Comparison of ENCODE assay signal across 23 mouse cellular contexts in the genomic region with DNA sequence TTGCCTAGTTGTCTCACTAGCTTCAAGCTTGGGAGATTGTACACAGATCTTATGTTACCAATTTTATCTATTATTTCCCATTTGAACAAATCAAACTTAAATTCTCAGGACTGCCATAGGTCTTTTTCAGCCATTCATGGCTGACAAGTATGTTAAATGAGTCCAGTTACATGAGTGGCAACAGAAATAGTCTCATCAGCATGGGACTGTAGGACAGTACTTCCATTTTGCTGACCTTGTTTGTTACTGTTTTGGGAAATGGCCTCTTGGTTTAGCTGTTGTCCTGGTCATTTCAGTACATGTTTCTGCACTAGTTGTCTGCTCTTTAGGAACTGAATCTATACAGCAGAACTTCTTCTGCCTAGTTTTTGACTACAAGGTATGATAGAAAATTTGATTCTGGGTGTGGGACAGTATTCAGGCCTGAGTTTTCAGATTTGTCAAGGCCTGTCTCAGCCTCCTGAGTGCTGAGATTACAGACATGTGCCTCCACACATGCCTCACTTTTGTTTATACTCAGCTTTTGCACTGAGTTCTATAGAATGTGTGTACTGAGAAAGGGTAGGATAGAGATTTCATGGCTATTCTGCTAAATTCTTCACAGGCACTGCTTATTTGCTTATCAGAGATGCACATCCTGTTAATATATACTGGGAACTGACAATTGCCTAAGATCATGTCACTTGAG. TPM values are rescaled to one million over a fixed set of nuclear protein-coding genes. Genes with fewer than 3 reads are reported as not detected.
DNase-seq lines count a peak whose midpoint lies in the region; ATAC-seq and TF ChIP-seq lines count a peak whose summit lies in the region.
"Had no signal": no experiment of that assay in that cellular context is flagged by ENCODE, and none has a peak within 500 bp of the region (broad histone marks: within the 10 kb centered on the region; RNA-seq: fewer than 3 reads in every experiment).

No protein-coding gene starts in this region.

- dilution Hi-C loops in CH12.LX (cut with MboI; ENCODE audit: extremely low pct_ligation_motif_present, extremely low pct_unique_long_range_greater_than_20kb, low sequenced_read_pairs) = no loop called here

- no peak for ATAC-seq in liver, postnatal 0 days
- ATAC-seq: forebrain, embryonic 14.5 days; forebrain, embryonic 16.5 days; Patski had no signal

- H3K9me3 ChIP-seq in CH12.LX (replicated peaks; ENCODE audit: low read length) (no peaks in the 10 kb centered on the region), ES-Bruce4 (replicated peaks; ENCODE audit: control insufficient read depth, insufficient read depth, low read length, poor library complexity, severe bottlenecking) (no peaks in the 10 kb centered on the region)
- H3K9me3 ChIP-seq in liver, postnatal 0 days (ENCODE audit: low read length) = no peaks in the 10 kb centered on the region
- no peaks in the 10 kb centered on the region for H3K9me3 ChIP-seq in heart, embryonic 10.5 days
- H3K9me3 ChIP-seq: embryonic facial prominence, embryonic 10.5 days; embryonic facial prominence, embryonic 12.5 days; forebrain, embryonic 10.5 days; forebrain, embryonic 12.5 days had no signal

- H3K9ac ChIP-seq in CH12.LX (ENCODE audit: insufficient read depth, low read depth) = no peak overlapping the region
- no peak overlapping the region for H3K9ac ChIP-seq in ES-Bruce4 (ENCODE audit: low read depth, poor library complexity, severe bottlenecking)
- no peak overlapping the region for H3K9ac ChIP-seq in liver, postnatal 0 days (replicated peaks)
- H3K9ac ChIP-seq: embryonic facial prominence, embryonic 12.5 days; forebrain, embryonic 12.5 days had no signal

- H3K79me2 ChIP-seq in CH12.LX (replicated peaks; ENCODE audit: control insufficient read depth, extremely low read depth, insufficient read depth, poor library complexity, severe bottlenecking) = peaks cover 8% of the 10 kb centered on the region; the same call in 1 of the 2 replicates
- H3K79me2 ChIP-seq in myocyte (ENCODE audit: control insufficient read depth, insufficient read depth) = no peaks in the 10 kb centered on the region

- TF ChIP-seq POLR2A in CH12.LX (IDR thresholded peaks at IDR 0.05; ENCODE audit: low read depth, low read length) = 0 out of 2 replicates have a peak, but pooled peaks have one; percentile 11
- TF ChIP-seq POLR2A in ES-Bruce4 (IDR thresholded peaks at IDR 0.05; ENCODE audit: insufficient read depth, low read length) = no peak
- TF ChIP-seq POLR2A in myocyte (IDR thresholded peaks at IDR 0.05; ENCODE audit: insufficient read length, low read depth) = no peak

- in situ Hi-C loops in CH12.LX (cut with MboI; ENCODE audit: low pct_ligation_motif_present, low pct_unique_long_range_greater_than_20kb, low sequenced_read_pairs) = no loop called here

- TF ChIP-seq EP300 in CH12.LX (IDR thresholded peaks at IDR 0.05; ENCODE audit: low read length) (no peak), ES-Bruce4 (IDR thresholded peaks at IDR 0.05; ENCODE audit: insufficient read depth, low read depth, low read length) (no peak)
- TF ChIP-seq EP300 in liver, postnatal 0 days (IDR thresholded peaks at IDR 0.05; ENCODE audit: low read depth) = no peak

- no peak overlapping the region for H3ac ChIP-seq in myocyte (ENCODE audit: control insufficient read depth, insufficient read length)

- DNase-seq in CH12.LX (ENCODE audit: extremely low read depth) (no peak), ZHBTc4 (ENCODE audit: low read depth, low spot score) (peak; percentile 53)
- DNase-seq in liver, postnatal 0 days = no peak
- DNase-seq in heart, embryonic 10.5 days (ENCODE audit: low spot score) = no peak
- no peak for DNase-seq in thymus, postnatal 25 days
- DNase-seq: adrenal gland, adult 2 months; adrenal gland, postnatal 10 days; adrenal gland, postnatal 25 days; cerebellum, adult 11-12 months; cerebellum, adult 2 months; cerebellum, adult 9-10 months; cerebellum, postnatal 10 days; cerebellum, postnatal 25 days had no signal

- TF ChIP-seq CTCF in CH12.LX (conservative IDR thresholded peaks at IDR 0.05 in 1 of 2, IDR thresholded peaks at IDR 0.05 in 1 of 2; ENCODE audit: low read depth in 2 of 2, low read length in 2 of 2) (no peak), ES-Bruce4 (IDR thresholded peaks at IDR 0.05; ENCODE audit: low read depth, low read length) (no peak)
- no peak for TF ChIP-seq CTCF in liver, postnatal 0 days (IDR thresholded peaks at IDR 0.05; ENCODE audit: low read depth)

- H3K4me2 ChIP-seq in CH12.LX (ENCODE audit: insufficient read depth, low read depth, poor library complexity, severe bottlenecking) = no peak overlapping the region
- no peak overlapping the region for H3K4me2 ChIP-seq in myocyte (ENCODE audit: low read depth)
- H3K4me2 ChIP-seq in liver, postnatal 0 days (ENCODE audit: low read depth, low read length) = no peak overlapping the region
- H3K4me2 ChIP-seq: embryonic facial prominence, embryonic 12.5 days; forebrain, embryonic 12.5 days had no signal

- H3K36me3 ChIP-seq in CH12.LX (replicated peaks in 1 of 2; ENCODE audit: control insufficient read depth in 1 of 2, insufficient read depth in 1 of 2, low read length in 1 of 2) (peaks cover 69 to 89% of the 10 kb centered on the region in 2 experiments), ES-Bruce4 (ENCODE audit: control insufficient read depth, insufficient read depth, low read length, poor library complexity, severe bottlenecking) (peaks cover 82% of the 10 kb centered on the region), myocyte (ENCODE audit: control insufficient read depth, insufficient read depth) (peaks cover 83% of the 10 kb centered on the region)
- peaks cover 85% of the 10 kb centered on the region for H3K36me3 ChIP-seq in liver, postnatal 0 days (replicated peaks; ENCODE audit: insufficient read depth, low read length)
- H3K36me3 ChIP-seq in heart, embryonic 10.5 days = peaks cover 91% of the 10 kb centered on the region

- TF ChIP-seq RAD21 in CH12.LX (IDR thresholded peaks at IDR 0.05; ENCODE audit: low read depth, low read length) = no peak

- no peak overlapping the region for H3K4me3 ChIP-seq in CH12.LX (replicated peaks in 1 of 3; ENCODE audit: low read depth in 2 of 3, low read length in 2 of 3, poor library complexity in 1 of 3)
- H3K4me3 ChIP-seq in ES-Bruce4 (ENCODE audit: low read depth, low read length) = no peak overlapping the region
- H3K4me3 ChIP-seq in myocyte = no peak overlapping the region
- H3K4me3 ChIP-seq in liver, postnatal 0 days (ENCODE audit: low read depth, low read length) = no peak overlapping the region
- no peak overlapping the region for H3K4me3 ChIP-seq in heart, embryonic 10.5 days
- H3K4me3 ChIP-seq: embryonic facial prominence, embryonic 10.5 days; embryonic facial prominence, embryonic 12.5 days; erythroblast, embryonic 14.5 days; forebrain, embryonic 10.5 days; forebrain, embryonic 12.5 days had no signal

- H3K27me3 ChIP-seq in CH12.LX (replicated peaks) = no peaks in the 10 kb centered on the region
- H3K27me3 ChIP-seq in ES-Bruce4 (ENCODE audit: control insufficient read depth, insufficient read depth, low read length, poor library complexity, severe bottlenecking) = no peaks in the 10 kb centered on the region
- H3K27me3 ChIP-seq in myocyte (ENCODE audit: control insufficient read depth, insufficient read depth, insufficient read length) = no peaks in the 10 kb centered on the region
- H3K27me3 ChIP-seq in liver, postnatal 0 days (ENCODE audit: insufficient read depth, low read length) = no peaks in the 10 kb centered on the region
- H3K27me3 ChIP-seq in heart, embryonic 10.5 days (ENCODE audit: insufficient read depth, poor library complexity, severe bottlenecking) = no peaks in the 10 kb centered on the region
- H3K27me3 ChIP-seq: embryonic facial prominence, embryonic 12.5 days; forebrain, embryonic 12.5 days; Patski had no signal

- H3K4me1 ChIP-seq in CH12.LX (ENCODE audit: control insufficient read depth in 1 of 2, insufficient read depth in 2 of 2) (no peaks in the 10 kb centered on the region), ES-Bruce4 (ENCODE audit: control insufficient read depth, insufficient read depth, low read length) (no peaks in the 10 kb centered on the region)
- H3K4me1 ChIP-seq in liver, postnatal 0 days (ENCODE audit: insufficient read depth) = no peaks in the 10 kb centered on the region
- H3K4me1 ChIP-seq in heart, embryonic 10.5 days = no peaks in the 10 kb centered on the region
- H3K4me1 ChIP-seq: embryonic facial prominence, embryonic 10.5 days; embryonic facial prominence, embryonic 12.5 days; forebrain, embryonic 10.5 days; forebrain, embryonic 12.5 days had no signal

- H3K27ac ChIP-seq in CH12.LX (ENCODE audit: insufficient read depth, low read depth) (no peak overlapping the region), ES-Bruce4 (ENCODE audit: insufficient read depth, low read length) (peak overlapping the region; percentile 67)
- H3K27ac ChIP-seq in liver, postnatal 0 days (ENCODE audit: low read depth) = no peak overlapping the region
- no peak overlapping the region for H3K27ac ChIP-seq in heart, embryonic 10.5 days
- H3K27ac ChIP-seq: embryonic facial prominence, embryonic 10.5 days; embryonic facial prominence, embryonic 12.5 days; forebrain, embryonic 10.5 days; forebrain, embryonic 12.5 days had no signal

TF ChIP-seq in CH12.LX, 34 proteins besides CTCF, POLR2A, EP300 and RAD21:
- TF ChIP-seq CHD2 (IDR thresholded peaks at IDR 0.05; ENCODE audit: low read length) = 0 out of 2 replicates have a peak, but pooled peaks have one; percentile 12
- TF ChIP-seq POLR2AphosphoS2 (IDR thresholded peaks at IDR 0.05; ENCODE audit: low read depth, low read length) = peak; percentile 83; the same call in 1 of the 2 replicates
- TF ChIP-seq MAZ (IDR thresholded peaks at IDR 0.05; ENCODE audit: low read depth, low read length) = no peak
- peak; percentile 9; the same call in 1 of the 2 replicates for TF ChIP-seq ZMIZ1 (IDR thresholded peaks at IDR 0.05; ENCODE audit: low read depth, low read length)
- TF ChIP-seq ZC3H11A (IDR thresholded peaks at IDR 0.05; ENCODE audit: low read depth, low read length) = no peak

TF ChIP-seq in myocyte, 11 proteins besides CTCF, POLR2A, EP300 and RAD21:
- no peak for TF ChIP-seq E2F4 (IDR thresholded peaks at IDR 0.05; ENCODE audit: insufficient read depth)
- TF ChIP-seq POLR2AphosphoS2 (IDR thresholded peaks at IDR 0.05; ENCODE audit: insufficient read length, low read depth) = peak; percentile 43
- no peak for TF ChIP-seq TCF3 (IDR thresholded peaks at IDR 0.05; ENCODE audit: insufficient read length, low read depth)
- TF ChIP-seq MYOD1 (IDR thresholded peaks at IDR 0.05; ENCODE audit: control insufficient read depth in 1 of 3, insufficient read length in 2 of 3, low read depth in 2 of 3) = no peak
- no peak for TF ChIP-seq TCF12 (IDR thresholded peaks at IDR 0.05; ENCODE audit: insufficient read depth, poor library complexity, severe bottlenecking)

RNA-seq across cellular contexts. Expression of gene Eif2s2, which starts 22.6 kb away (rescaled TPM):
- total RNA-seq in CH12.LX (2012; rRNA removed) = 116 and 126 TPM in 2 replicates
- 256 and 269 TPM in 2 replicates for total RNA-seq in CH12.LX (2014; rRNA removed)
- polyA plus RNA-seq in CH12.LX (2012; ENCODE audit: insufficient read length, low read depth) = 219 and 276 TPM in 2 replicates
- polyA plus RNA-seq in ES-Bruce4 (2011; ENCODE audit: insufficient read depth, insufficient read length, low read depth, missing spikeins) = 551 and 558 TPM in 2 replicates
- polyA plus RNA-seq in myocyte (2012; fragmentation: generic; extraction: Trizol) = 143 TPM
- polyA plus RNA-seq in liver, postnatal 0 days (2015; fragmentation: Nextera tagmentation; extraction: Ambion mirVana) = 57.9 and 60.8 TPM in 2 replicates
- polyA plus RNA-seq in heart, embryonic 10.5 days (2016; fragmentation: Nextera tagmentation; extraction: Ambion mirVana) = 81.0 and 84.0 TPM in 2 replicates
